Mouse (Mus musculus): ENCODE data around the gene Rasl10a.
A peak's percentile ranks its signal among the peaks of the same experiment; 100 is the strongest.

Rasl10a gene

DNA sequence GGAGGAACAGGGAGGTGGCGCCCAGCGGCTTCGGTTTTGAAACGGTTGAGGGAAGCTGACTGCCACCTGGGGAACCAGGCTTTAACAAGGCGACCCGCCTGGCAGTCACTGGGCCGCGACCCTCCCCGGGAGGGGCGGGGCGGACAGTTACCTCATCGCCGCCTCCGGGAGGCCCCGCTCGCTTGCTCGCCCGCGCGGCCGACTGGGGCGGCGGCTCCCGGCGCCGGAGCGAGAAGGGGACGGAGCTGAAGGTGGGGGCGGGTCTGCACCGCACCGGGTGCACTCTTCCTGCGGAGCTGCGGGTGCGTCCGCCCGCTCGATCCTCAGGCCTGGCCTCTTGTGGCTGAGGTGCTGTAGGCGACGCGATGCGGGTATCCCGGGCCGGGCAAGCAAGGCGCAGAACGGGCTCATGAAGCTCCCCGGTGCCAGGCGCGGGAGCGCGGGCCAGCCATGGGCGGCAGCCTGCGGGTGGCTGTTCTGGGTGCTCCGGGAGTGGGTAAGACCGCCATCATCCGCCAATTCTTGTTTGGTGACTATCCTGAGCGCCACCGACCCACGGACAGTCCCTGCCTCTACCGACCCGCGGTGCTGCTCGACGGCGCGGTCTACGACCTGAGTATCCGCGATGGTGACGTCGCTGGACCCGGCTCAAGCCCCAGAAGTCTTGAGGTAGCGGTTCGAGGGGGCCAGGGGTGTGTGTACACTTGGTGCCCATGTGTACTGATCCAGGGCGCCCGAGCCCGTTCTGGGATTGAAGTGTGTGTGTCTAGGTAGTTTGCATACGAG is at the start of gene Rasl10a:
Gene Rasl10a, plus strand, starts transcription at position 273 of the 786 bp plus-strand sequence.
- DNase-seq (ENCODE audit: low read depth, low spot score) = no peak

GRCm38 (mm10) chr11:5008867-5009266 is 49.1 kb upstream of the Rasl10a start:
- DNase-seq (ENCODE audit: low read depth, low spot score) = no peak

- no peak for DNase-seq (ENCODE audit: low read depth, low spot score)
These were observed 48.4 kb upstream of the Rasl10a start for GRCm38 (mm10) chr11:5009354-5010074.

DNA sequence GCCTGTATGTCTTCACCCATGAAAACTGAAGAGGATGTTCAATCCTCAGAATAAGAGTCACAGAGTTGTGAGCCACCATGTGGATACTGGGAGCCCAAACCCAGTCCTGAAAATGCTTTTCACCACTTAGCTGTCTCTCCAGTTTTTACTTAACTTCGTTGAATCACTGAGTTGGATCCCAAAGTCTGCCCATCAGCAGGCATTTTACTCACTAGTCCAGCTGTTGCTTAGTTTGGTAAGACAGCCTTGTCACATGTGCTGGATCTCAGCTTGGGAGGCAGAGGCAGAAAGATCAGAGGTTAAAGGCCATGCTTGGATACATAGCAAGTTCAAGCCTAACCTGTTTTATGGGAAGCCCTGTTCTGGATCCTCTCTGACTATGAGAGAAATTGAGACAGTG is 47.7 kb upstream of the Rasl10a start:
- no peak for DNase-seq (ENCODE audit: low read depth, low spot score)

- no peak for DNase-seq (ENCODE audit: low read depth, low spot score)
These were observed 46.4 kb upstream of the Rasl10a start for GRCm38 (mm10) chr11:5011480-5011879.

- peak; percentile 30 for DNase-seq (ENCODE audit: low read depth, low spot score)
These were observed 45.7 kb upstream of the Rasl10a start for GRCm38 (mm10) chr11:5012213-5012715.

DNA sequence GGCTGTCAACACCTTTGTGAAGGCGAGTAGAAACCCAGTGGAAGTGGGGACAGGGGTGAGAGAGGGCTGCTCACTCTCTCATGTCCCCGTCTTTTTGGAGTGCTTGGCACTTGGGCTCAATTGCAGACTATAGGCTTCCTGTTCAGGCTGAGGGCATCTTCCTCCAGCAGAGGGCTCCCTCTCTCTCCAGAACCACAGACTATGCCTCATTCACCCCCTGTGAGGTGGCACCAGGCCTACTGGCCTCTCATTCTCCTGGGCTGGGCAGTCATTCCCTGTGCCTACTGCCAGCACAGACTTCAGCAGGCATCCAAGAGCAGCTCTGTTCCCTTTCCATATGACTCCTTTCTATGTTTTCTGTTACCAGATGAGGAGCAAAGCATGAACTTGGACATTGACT is 42.2 kb upstream of the Rasl10a start:
- DNase-seq (ENCODE audit: low read depth, low spot score) = peak; percentile 68

- no peak for DNase-seq (ENCODE audit: low read depth, low spot score)
These were observed 41.6 kb upstream of the Rasl10a start for GRCm38 (mm10) chr11:5016286-5016685.

DNA sequence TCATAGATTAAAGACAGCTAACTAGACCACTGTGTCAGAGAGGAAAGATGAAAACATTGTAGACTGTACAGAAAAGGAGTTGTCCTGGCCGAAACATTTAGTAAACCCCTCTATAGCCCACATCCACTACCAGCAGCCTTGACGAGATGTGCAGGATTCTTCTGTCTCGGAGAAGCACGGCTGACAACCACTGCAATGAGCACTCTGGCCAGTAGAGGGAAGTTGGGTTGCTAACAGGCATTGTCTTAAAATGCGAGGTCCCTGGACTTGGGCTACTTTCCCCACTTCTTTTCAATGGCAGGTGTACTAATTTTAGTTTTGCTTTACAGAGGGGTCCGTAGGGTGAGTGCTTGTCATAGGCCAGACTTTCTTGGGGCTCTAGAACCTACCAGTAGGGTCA is 40.4 kb upstream of the Rasl10a start:
- no peak for DNase-seq (ENCODE audit: low read depth, low spot score)

DNA sequence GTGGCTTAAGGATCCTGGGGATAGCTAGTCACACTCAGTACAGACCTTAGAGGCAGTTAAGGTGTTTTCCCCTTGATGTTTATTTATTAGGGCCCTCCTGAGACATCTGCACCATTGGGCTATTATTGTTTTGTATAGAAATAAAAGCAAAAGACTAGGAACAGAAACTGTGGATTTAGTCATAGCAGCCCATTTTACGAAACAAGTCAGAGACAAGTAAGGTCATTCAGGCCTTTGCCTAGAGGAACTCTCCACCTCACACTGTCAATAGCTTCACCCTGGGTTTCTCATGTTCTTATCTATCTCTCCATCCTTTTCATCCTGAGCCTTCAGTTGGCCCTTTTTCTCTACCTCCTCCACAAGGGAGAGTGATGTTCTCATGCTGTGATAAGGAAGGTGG is 32.8 kb upstream of the Rasl10a start:
- DNase-seq (ENCODE audit: low read depth, low spot score) = no peak

DNA sequence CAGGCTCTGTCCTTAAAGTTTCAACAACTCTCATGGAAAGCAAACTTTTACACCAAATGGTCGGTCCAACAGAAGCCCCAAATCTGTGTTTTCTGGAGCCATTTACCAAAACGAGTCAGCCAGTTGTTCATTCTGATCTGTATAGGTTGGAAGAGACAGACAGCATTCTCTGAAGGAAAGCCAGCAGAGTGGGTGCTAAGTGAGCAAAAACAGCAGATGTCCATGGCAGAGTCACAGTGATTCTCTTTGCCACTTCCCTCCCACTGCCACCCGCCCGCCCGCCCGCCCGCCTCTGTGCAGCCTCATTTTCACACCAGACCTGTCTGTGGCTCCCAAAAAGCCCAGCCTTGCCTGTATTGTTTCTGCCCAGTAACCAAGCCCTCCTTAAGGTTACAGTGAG is 29.7 kb upstream of the Rasl10a start:
- no peak for DNase-seq (ENCODE audit: low read depth, low spot score)

- DNase-seq (ENCODE audit: low read depth, low spot score) = no peak
These were observed 25.2 kb upstream of the Rasl10a start for GRCm38 (mm10) chr11:5032706-5033105.

DNA sequence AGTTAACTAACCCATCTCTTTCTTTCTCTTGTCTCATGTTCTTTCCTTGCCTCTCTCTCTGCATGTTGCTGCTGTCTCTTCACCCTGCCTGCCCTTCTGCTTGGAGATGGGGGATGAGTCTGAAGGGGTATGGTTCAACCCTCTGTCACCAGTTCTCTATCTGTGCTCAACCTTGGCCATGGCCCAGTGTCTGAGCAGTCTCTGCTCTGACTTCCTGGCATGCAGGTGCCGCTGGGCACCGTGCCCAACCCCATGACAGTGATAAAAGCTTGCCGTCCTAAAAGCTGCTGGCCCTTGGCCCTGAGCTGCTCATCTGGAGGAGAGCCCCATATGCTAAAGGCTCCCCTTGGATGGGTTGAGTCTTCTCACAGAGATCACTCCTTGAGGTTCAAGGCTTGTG is 24.8 kb upstream of the Rasl10a start:
- DNase-seq (ENCODE audit: low read depth, low spot score) = peak; percentile 57

GRCm38 (mm10) chr11:5035421-5035820 is 22.5 kb upstream of the Rasl10a start:
- DNase-seq (ENCODE audit: low read depth, low spot score) = no peak

DNA sequence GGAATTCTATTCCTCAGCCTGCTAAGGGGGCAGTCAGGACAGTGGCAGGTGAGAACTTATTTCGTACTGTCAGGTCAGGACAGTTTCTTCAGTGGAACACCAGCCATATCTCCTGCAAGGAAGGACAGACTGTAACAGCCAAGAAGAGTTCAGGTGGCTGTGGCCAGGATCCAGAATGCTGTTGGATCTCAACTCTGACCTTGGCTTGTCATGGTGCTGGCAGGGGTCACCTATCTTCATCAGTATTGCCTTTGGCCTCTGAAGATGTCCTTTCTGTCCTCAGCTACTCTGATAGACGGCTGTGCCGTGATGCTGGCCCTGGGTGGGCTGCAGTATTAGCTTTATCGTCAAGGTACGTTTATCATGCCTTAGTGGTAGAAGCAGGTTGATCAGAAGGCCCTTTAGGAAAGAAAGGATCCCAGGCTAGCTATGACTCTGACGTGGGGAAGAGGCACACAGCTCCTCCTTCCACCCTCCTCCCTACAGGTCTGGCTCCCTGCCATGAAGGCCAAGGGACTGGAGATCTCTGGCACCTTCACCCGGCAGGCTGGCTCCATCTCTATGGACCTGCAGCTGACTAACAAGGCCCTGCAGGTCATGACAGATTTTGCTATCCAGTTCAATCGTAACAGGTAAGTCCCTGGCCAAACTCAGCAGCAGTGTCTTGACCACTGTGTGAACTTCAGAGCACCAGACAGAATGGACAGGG is 20.6 kb upstream of the Rasl10a start:
- DNase-seq (ENCODE audit: low read depth, low spot score) = peak; percentile 57

GRCm38 (mm10) chr11:5040585-5040984 is 17.3 kb upstream of the Rasl10a start:
- no peak for DNase-seq (ENCODE audit: low read depth, low spot score)

DNA sequence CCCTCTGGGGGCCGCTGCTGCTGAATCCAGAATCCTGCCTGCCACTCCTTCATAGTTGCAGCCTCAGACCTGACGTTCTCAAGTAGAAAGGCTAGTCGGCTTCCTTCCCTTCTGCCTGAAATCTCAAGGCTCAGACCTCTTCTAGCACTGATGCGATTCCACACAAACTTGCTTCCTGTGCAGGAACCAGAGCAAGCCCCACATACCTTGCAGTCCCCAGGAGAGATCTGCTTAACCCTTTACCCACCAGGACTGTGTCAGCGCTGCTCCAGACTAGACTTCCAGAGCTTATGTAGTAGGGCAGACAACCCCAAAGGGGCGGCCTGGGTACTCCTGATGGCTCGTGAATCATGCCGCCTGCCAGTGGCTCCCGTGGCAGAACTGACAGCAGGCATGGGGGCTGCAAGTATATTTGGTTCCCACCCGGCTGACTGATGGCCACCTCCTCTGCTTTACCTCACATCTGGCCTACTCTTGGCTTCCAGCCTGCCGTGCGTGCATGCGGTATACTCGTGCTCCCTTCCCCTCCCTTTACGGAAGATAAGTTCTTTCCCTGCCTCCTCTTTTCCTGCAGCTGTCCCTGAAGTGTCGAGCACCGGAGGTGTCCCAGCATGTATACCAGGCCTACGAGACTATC is 16.7 kb upstream of the Rasl10a start:
- no peak for DNase-seq (ENCODE audit: low read depth, low spot score)

DNA sequence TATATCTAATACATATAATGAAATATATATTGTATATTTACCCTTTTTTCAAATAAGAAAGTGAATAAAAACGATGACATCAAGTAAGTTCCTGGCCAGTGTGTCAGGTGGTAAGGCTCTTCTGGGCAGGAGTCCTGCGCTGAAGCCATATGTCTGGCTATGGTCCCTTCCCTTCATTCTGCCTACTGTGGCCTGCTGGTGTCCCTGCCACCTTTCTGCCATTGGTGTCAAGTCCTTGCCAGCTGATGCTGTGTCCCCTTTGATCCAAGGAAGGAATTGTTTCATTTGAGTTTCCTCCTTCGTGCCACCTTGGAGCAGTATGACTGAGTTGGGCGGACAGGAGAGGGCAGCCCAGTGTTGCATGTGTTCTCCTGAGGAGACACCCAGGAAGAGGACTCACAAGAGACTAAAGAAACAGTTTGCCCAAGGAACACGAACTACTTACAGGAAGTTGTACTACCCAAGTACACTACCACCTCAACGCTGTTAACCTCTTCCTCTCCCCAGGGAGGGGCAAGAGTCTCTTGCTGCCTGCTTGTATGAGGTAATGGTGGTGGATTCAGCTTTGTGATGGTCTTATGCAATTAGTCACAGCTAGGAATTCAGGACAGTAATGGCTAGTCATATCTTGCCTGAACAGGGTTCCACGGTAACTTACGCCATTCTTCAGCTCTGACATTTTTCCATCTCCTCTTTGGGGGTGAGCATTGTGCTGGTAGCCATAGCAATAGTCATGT is 15.1 kb upstream of the Rasl10a start:
- DNase-seq (ENCODE audit: low read depth, low spot score) = no peak

- DNase-seq (ENCODE audit: low read depth, low spot score) = no peak
These were observed 11.5 kb upstream of the Rasl10a start for GRCm38 (mm10) chr11:5046321-5046926.

- no peak for DNase-seq (ENCODE audit: low read depth, low spot score)
These were observed 6.3 kb upstream of the Rasl10a start for GRCm38 (mm10) chr11:5051629-5052028.

All from skeletal muscle tissue, adult 2 months (tissue).